Mouse (Mus musculus) cortical plate, adult 2 months (tissue): ENCODE results near the gene Pvalb. TPM values are rescaled to one million over a fixed set of nuclear protein-coding genes. Genes with fewer than 3 reads are reported as not detected.
A peak's percentile ranks its signal among the peaks of the same experiment; 100 is the strongest.

ENCODE experiments used
- H3K27ac ChIP-seq: fragments of 200-500 bp; 2 replicates; pipeline ENCODE4 v1.5.1; 2012; ENCODE audit warnings: low read length, control low read depth, inconsistent platforms; ENCODE audit not compliant: insufficient read depth
- H3K4me1 ChIP-seq: fragments of 200-500 bp; 2 replicates; pipeline ENCODE4 v1.6.1; 2011; ENCODE audit warnings: low read length; ENCODE audit not compliant: control insufficient read depth, insufficient read depth
- H3K4me3 ChIP-seq: fragments of 200-500 bp; 2 replicates; pipeline ENCODE4 v1.5.1; 2011; ENCODE audit warnings: mild to moderate bottlenecking, low read length, control low read depth; ENCODE audit not compliant: insufficient read depth
- CTCF ChIP-seq: fragments of 200-500 bp; IDR thresholded peaks from 2 replicates; pipeline ENCODE4 v1.5.1; 2011; ENCODE audit warnings: mild to moderate bottlenecking, control low read depth, low read length; ENCODE audit not compliant: insufficient read depth; ENCODE audit errors: extremely low read depth
- POLR2A ChIP-seq: fragments of 200-500 bp; IDR thresholded peaks from 2 replicates; pipeline ENCODE4 v1.6.1; 2011; ENCODE audit warnings: mild to moderate bottlenecking, low read length, control low read depth; ENCODE audit not compliant: insufficient read depth; ENCODE audit errors: extremely low read depth
- polyA plus RNA-seq: library from polyadenylated mRNA; depleted of rRNA; stranded (reverse); fragments of >200 nt; gene quantifications from 2 replicates; pipeline ENCODE4 v1.2.3, GENCODE M21; 2012

The Pvalb gene
- polyA plus RNA-seq, 1 experiment, result 122 TPM

DNA sequence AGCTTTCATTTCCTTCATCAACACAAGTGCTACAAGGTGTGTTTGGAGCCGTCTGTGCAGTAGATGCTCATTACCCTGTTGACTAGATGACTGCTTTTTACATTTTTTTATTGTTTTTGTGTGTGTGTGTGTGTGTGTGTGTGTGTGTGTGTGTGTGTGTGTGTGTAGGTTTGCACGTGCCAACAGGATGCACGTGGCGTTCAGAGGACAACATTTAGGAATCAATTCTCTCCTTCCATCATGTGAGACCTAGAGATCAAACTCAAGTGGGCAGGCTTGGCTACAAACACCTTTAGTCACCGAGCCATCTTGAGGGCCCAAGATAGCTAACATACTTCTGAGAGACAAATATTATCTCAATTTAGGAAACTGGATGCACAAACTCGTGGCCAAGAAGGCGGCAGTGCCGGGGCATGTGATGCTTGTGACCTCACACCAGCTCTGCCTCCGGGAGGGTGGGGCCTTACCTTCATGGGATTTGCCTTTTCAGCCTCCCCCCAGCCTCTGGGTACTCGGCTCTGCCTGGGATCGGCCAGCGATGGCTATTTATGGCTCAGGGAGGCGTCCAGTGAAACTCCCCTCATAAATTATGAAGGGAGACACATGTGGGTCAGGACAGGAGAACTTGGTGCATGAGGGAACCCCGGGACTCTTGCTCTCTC, 33.9 kb upstream of the Pvalb start:
- no peak overlapping the region for H3K27ac ChIP-seq
- H3K4me3 ChIP-seq, result no peak overlapping the region
- 0 out of 2 replicates have a peak, but pooled peaks cover 2% of the 10 kb centered on the region for H3K4me1 ChIP-seq
- no peak for TF ChIP-seq POLR2A

DNA sequence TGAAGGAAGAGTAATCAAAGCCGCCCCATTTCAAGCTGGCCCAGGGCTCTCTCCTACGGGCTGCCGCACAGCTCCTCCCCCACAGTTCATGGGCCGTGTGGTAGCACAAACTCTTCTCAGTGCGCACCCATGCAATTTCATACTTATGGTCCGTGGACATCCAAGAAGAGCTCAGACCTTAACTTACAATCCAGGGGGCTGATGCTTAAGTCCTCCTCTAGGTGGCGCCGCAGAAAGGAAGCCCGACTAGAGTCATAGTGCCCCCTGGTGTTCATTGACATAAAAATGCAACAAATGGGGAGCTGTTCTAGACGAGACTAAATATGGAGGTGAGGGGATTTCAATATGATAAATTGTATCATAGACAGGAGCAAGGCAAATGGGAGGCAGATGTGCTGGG, 33.3 kb upstream of the Pvalb start:
- H3K4me1 ChIP-seq, result 0 out of 2 replicates have a peak, but pooled peaks cover 2% of the 10 kb centered on the region
- no peak overlapping the region for H3K4me3 ChIP-seq
- no peak overlapping the region for H3K27ac ChIP-seq
- peak; percentile 99 for TF ChIP-seq CTCF
- TF ChIP-seq POLR2A, result no peak

DNA sequence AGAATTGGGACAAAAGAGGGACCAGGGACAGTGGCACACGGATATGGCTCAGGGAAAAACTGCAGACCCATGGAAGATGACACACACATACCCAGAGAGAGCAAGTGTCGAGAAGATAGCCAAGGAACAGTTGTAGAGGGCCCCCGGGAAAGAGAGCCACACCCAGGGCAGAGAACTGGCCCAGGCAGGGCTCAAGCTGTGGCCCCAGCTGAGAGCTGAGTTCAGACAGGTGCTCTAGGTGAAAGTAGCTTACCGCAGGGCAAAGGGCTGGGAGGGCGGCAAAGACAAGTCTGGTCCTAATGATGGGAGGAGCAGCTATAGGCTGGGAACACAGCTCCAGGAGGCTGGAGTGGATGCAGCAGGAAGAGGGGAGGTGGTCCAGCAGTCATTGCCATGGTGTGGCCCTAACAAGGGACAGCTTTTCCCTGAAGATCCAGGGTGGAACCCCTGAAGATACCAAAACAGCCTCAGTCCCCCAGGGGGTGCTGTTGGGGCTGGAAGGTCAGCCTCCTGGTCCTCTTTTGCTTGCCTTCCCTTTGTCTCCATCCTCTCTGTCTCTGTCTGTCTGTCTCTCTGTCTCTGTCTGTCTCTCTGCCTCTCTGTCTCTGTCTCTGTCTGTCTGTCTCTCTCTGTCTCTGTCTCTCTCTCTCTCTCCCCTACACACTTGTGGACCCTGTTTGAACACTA, 28.8 kb upstream of the Pvalb start:
- TF ChIP-seq CTCF (no peak), POLR2A (no peak)
- H3K4me3 ChIP-seq, result no peak overlapping the region

DNA sequence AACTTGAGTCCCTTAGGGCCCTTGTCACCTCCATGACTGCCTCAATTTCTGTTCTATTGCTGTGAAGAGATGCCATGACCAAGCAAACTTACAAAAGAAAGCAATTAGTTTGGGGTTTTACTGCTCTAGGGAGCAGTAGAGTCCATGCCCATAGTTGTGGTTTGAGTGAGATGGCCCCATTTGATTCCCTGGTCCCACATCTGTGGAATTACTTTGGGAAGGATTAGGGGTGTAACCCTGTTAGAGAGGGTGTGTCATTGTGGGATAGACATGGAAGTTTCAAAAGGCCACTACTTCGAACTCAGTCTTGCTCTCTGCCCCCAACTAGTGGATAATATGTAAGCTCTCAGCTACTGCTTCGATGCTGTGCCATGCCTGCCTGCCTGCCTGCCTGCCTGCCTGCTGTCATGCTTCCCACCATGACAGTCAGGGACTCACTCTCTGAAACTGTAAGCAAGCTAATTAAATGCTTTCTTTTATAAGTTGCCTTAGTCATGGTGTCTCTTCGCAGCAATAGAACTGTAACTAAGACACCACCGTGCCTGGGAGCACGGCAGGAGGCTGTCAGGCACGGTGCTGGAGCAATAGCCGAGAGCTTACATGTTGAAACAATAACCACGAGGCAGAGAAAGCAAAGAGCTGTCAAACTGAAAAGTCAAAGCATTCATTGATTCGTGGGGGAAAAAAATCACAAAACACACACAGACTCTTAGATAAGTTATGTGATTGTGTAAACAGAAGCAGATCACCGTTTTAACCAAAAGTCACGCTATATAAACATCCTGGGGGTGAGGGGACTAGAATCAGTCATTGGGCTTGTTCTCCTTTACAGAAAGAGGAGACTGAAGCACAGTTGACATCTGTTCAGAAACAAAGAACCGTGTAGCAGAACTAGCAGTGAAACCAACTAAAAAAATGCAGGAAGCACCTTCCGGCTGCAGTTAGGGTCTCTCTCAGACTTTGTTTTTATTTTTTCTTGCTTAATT, 25.4 kb upstream of the Pvalb start:
- no peak for TF ChIP-seq CTCF
- TF ChIP-seq POLR2A, result no peak
- H3K27ac ChIP-seq, result no peak overlapping the region
- no peak overlapping the region for H3K4me3 ChIP-seq
- H3K4me1 ChIP-seq, result no peaks in the 10 kb centered on the region

More for the DNA sequence above, 28.8 kb upstream of the Pvalb start:
- Histone ChIP-seq H3K4me1 (no peaks in the 10 kb centered on the region), H3K27ac (no peak overlapping the region)

DNA sequence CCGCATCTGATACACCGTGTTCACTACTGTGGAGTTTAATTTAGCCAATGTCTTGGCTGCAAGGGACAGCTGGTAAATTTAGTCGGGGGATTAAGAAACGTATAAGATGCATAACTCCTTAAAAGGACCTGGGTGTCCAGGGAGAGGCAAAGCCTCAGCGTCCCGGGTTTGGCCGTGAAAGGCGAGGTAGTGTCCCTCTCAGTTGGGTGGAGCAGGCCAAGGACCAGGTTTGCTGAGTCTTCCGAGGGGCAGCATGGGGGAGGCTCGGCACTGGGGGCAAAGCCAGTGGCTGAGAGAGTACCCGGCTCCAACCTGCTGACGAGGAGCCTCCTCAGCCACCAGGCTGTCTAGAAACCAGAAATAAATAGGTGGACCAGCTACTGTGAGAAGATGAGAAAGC, 21.6 kb upstream of the Pvalb start:
- no peak overlapping the region for H3K27ac ChIP-seq
- TF ChIP-seq CTCF (no peak), POLR2A (no peak)

DNA sequence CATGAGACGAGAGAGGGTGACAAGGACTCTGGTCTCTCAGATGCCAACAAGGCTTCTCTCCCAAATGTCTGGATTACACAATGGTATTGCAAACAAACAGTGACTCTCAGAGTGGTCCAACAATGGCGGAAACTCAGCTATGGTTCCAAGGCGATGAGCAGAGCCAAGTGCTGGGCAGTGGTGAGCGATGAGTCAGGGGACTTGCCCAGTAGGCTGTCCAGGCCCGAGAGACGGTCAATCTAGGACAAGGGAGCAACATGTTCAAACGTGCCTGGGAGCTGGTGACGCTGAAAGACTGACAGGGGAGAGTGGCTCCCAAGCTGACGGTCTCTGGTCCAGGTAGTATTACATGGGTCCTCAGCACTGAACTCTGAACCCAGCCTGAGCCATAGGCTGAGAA, 9.1 kb upstream of the Pvalb start:
- Histone ChIP-seq H3K4me3 (no peak overlapping the region), H3K27ac (no peak overlapping the region), H3K4me1 (no peaks in the 10 kb centered on the region)
- TF ChIP-seq CTCF, result no peak
- TF ChIP-seq POLR2A, result no peak

More for the DNA sequence above, 21.6 kb upstream of the Pvalb start:
- Histone ChIP-seq H3K4me3 (no peak overlapping the region), H3K4me1 (no peaks in the 10 kb centered on the region)

- Histone ChIP-seq H3K4me3 (no peak overlapping the region), H3K4me1 (no peaks in the 10 kb centered on the region), H3K27ac (no peak overlapping the region)
- no peak for TF ChIP-seq CTCF
- no peak for TF ChIP-seq POLR2A
Measured at GRCm38 (mm10) chr15:78211367-78211766, 5.2 kb upstream of the Pvalb start.

DNA sequence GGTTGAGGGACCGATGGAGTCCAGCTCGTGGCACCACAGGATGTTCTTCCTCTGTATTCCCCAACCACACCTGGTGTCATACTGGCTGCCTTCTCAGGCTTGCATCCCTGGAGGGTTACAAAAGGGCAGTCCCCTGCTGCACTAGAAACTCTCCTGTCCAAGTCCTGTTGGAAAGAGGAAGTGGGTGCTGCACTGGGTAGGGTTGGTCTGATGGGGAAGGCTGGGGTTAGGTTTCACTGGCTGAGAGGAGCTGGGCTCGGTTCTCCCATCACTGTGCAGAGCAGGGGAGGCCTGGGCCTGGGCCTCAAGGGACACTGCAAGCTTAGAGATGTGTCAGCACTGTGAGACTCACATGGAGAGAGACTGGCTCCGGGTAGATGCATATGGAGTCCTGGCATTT, 4.0 kb upstream of the Pvalb start:
- no peak overlapping the region for H3K27ac ChIP-seq
- TF ChIP-seq CTCF, result no peak
- no peak for TF ChIP-seq POLR2A
- H3K4me1 ChIP-seq, result no peaks in the 10 kb centered on the region
- H3K4me3 ChIP-seq, result no peak overlapping the region

GRCm38 (mm10) chr15:78205192-78205591, 1.0 kb downstream of the Pvalb start:
- Histone ChIP-seq H3K4me1 (0 out of 2 replicates have a peak, but pooled peaks cover 2% of the 10 kb centered on the region), H3K27ac (no peak overlapping the region), H3K4me3 (no peak overlapping the region)
- TF ChIP-seq CTCF, result peak; percentile 36; the same call in 1 of the 2 replicates
- TF ChIP-seq POLR2A, result no peak
